Mouse (Mus musculus) limb, embryonic 15.5 days (tissue): ENCODE measurements around the gene Bri3. TPM values are rescaled to one million over a fixed set of nuclear protein-coding genes. Genes with fewer than 3 reads are reported as not detected.

Experiments used
- ATAC-seq: fragments of 200-750 bp; cut with Nextera tagmentation; 2 replicates; pipeline ENCODE4 v1.8.0; 2017; ENCODE audit warnings: low read depth, moderate TSS enrichment; ENCODE audit not compliant: insufficient number of reproducible peaks, low FRiP score, low TSS enrichment
- H3K27ac ChIP-seq: fragments of 300-500 bp; sonication (generic); 2 replicates; pipeline ENCODE4 v1.5.1; 2015; ENCODE audit warnings: moderate library complexity, mild to moderate bottlenecking, inconsistent platforms
- H3K27me3 ChIP-seq: fragments of 300-500 bp; sonication (generic); 2 replicates; pipeline ENCODE4 v1.6.1; 2015; ENCODE audit warnings: inconsistent platforms
- H3K36me3 ChIP-seq: fragments of 300-500 bp; sonication (generic); 2 replicates; pipeline ENCODE4 v1.6.1; 2015; ENCODE audit warnings: inconsistent platforms
- H3K4me1 ChIP-seq: fragments of 300-500 bp; sonication (generic); 2 replicates; pipeline ENCODE4 v1.6.1; 2015; ENCODE audit warnings: inconsistent platforms
- H3K4me2 ChIP-seq: fragments of 300-500 bp; sonication (generic); 2 replicates; pipeline ENCODE4 v1.6.1; 2015; ENCODE audit warnings: mild to moderate bottlenecking, inconsistent platforms
- H3K4me3 ChIP-seq: fragments of 300-500 bp; sonication (generic); 2 replicates; pipeline ENCODE4 v1.5.1; 2015; ENCODE audit warnings: mild to moderate bottlenecking, inconsistent platforms
- H3K9ac ChIP-seq: fragments of 300-500 bp; sonication (generic); 2 replicates; pipeline ENCODE4 v1.6.1; 2015; ENCODE audit warnings: inconsistent platforms
- H3K9me3 ChIP-seq: fragments of 300-500 bp; sonication (generic); 2 replicates; pipeline ENCODE4 v1.6.1; 2016; ENCODE audit warnings: inconsistent platforms
- WGBS: fragments of 180-500 bp; shearing (Covaris S2); methylation state at CpG from one replicate; pipeline ENCODE4 v1.1.7; 2015; 5-methylcytosine and 5-hydroxymethylcytosine counted together
- polyA plus RNA-seq: library from polyadenylated mRNA; unstranded; fragments of >200 nt; fragmentation: Nextera tagmentation; extraction: Ambion mirVana; gene quantifications from 2 replicates; pipeline ENCODE4 v1.2.1, GENCODE M21; 2015

Gene Bri3
- polyA plus RNA-seq, 1 experiment from 2014 or later, result 97.3 TPM

- ATAC-seq, result peak; percentile 28
- H3K4me3 ChIP-seq, result peak overlapping the region; percentile 90
- under 1% methylated on average over 39 of the region's 40 CpGs for WGBS
- no peaks in the 10 kb centered on the region for H3K9me3 ChIP-seq
- H3K36me3 ChIP-seq, result peaks cover 9% of the 10 kb centered on the region; the same call in 1 of the 2 replicates
- peak overlapping the region; percentile 93 for H3K27ac ChIP-seq
- peaks cover 49% of the 10 kb centered on the region for H3K4me1 ChIP-seq
- H3K9ac ChIP-seq, result peak overlapping the region; percentile 84
- no peaks in the 10 kb centered on the region for H3K27me3 ChIP-seq
- peak overlapping the region; percentile 77 for H3K4me2 ChIP-seq
These were observed 11.6 kb downstream of the Bri3 start for GRCm38 (mm10) chr5:144255632-144256540.

- no peaks in the 10 kb centered on the region for H3K27me3 ChIP-seq
- peak overlapping the region; percentile 93 for H3K27ac ChIP-seq
- H3K4me1 ChIP-seq, result peaks cover 55% of the 10 kb centered on the region
- no peaks in the 10 kb centered on the region for H3K9me3 ChIP-seq
- peak overlapping the region; percentile 77 for H3K4me2 ChIP-seq
- peak overlapping the region; percentile 84 for H3K9ac ChIP-seq
- 6% methylated on average over 7 of the region's 7 CpGs for WGBS
- peak overlapping the region; percentile 90 for H3K4me3 ChIP-seq
- ATAC-seq, result no peak
- H3K36me3 ChIP-seq, result peaks cover 11% of the 10 kb centered on the region; the same call in 1 of the 2 replicates
These were observed 12.3 kb downstream of the Bri3 start for GRCm38 (mm10) chr5:144256541-144256870.

- peak overlapping the region; percentile 90 for H3K4me3 ChIP-seq
- H3K9ac ChIP-seq, result peak overlapping the region; percentile 84; the same call in 1 of the 2 replicates
- H3K9me3 ChIP-seq, result no peaks in the 10 kb centered on the region
- H3K4me2 ChIP-seq, result peak overlapping the region; percentile 77
- H3K36me3 ChIP-seq, result peaks cover 12% of the 10 kb centered on the region; the same call in 1 of the 2 replicates
- no peak for ATAC-seq
- peak overlapping the region; percentile 93 for H3K27ac ChIP-seq
- H3K27me3 ChIP-seq, result no peaks in the 10 kb centered on the region
- H3K4me1 ChIP-seq, result peaks cover 57% of the 10 kb centered on the region
- 5% methylated on average over 1 of the region's 1 CpGs for WGBS
These were observed 12.7 kb downstream of the Bri3 start for GRCm38 (mm10) chr5:144256888-144257287.

- no peak overlapping the region for H3K9ac ChIP-seq
- peak overlapping the region; percentile 93 for H3K27ac ChIP-seq
These were observed 13.3 kb downstream of the Bri3 start for GRCm38 (mm10) chr5:144257451-144258110.

GRCm38 (mm10) chr5:144258131-144258611 is 13.9 kb downstream of the Bri3 start:
- 21% methylated on average over 14 of the region's 14 CpGs for WGBS
- H3K27ac ChIP-seq, result 0 out of 2 replicates have a peak overlapping the region, but pooled peaks have one; percentile 11
- no peak for ATAC-seq
- H3K9me3 ChIP-seq, result no peaks in the 10 kb centered on the region
- H3K4me3 ChIP-seq, result peak overlapping the region; percentile 14
- peaks cover 66% of the 10 kb centered on the region for H3K4me1 ChIP-seq
- peak overlapping the region; percentile 77 for H3K4me2 ChIP-seq
- peaks cover 13% of the 10 kb centered on the region; the same call in 1 of the 2 replicates for H3K36me3 ChIP-seq
- H3K27me3 ChIP-seq, result no peaks in the 10 kb centered on the region
- H3K9ac ChIP-seq, result no peak overlapping the region

More at GRCm38 (mm10) chr5:144257451-144258110, 13.3 kb downstream of the Bri3 start:
- Histone ChIP-seq H3K27me3 (no peaks in the 10 kb centered on the region), H3K4me2 (peak overlapping the region; percentile 77), H3K36me3 (peaks cover 13% of the 10 kb centered on the region; the same call in 1 of the 2 replicates), H3K9me3 (no peaks in the 10 kb centered on the region), H3K4me1 (peaks cover 61% of the 10 kb centered on the region), H3K4me3 (peak overlapping the region; percentile 90)
- no peak for ATAC-seq
- WGBS, result 67% methylated on average over 3 of the region's 3 CpGs

- Histone ChIP-seq H3K36me3 (peaks cover 13% of the 10 kb centered on the region; the same call in 1 of the 2 replicates), H3K27ac (peak overlapping the region; percentile 43; the same call in 1 of the 2 replicates), H3K4me1 (peaks cover 68% of the 10 kb centered on the region), H3K4me3 (peak overlapping the region; percentile 14; the same call in 1 of the 2 replicates), H3K4me2 (peak overlapping the region; percentile 77), H3K9ac (peak overlapping the region; percentile 10; the same call in 1 of the 2 replicates), H3K27me3 (no peaks in the 10 kb centered on the region), H3K9me3 (no peaks in the 10 kb centered on the region)
- 31% methylated on average over 2 of the region's 2 CpGs for WGBS
- no peak for ATAC-seq
These were observed 14.4 kb downstream of the Bri3 start for GRCm38 (mm10) chr5:144258687-144259086.

- Histone ChIP-seq H3K27me3 (no peaks in the 10 kb centered on the region), H3K4me1 (peaks cover 66% of the 10 kb centered on the region), H3K9me3 (no peaks in the 10 kb centered on the region), H3K36me3 (peaks cover 14% of the 10 kb centered on the region), H3K4me3 (no peak overlapping the region), H3K27ac (peak overlapping the region; percentile 43; the same call in 1 of the 2 replicates), H3K9ac (no peak overlapping the region), H3K4me2 (0 out of 2 replicates have a peak overlapping the region, but pooled peaks have one; percentile 77)
- no peak for ATAC-seq
- WGBS, result 65% methylated on average over 6 of the region's 6 CpGs
These were observed 15.0 kb downstream of the Bri3 start for GRCm38 (mm10) chr5:144259228-144259627.

GRCm38 (mm10) chr5:144260464-144260863 is 16.2 kb downstream of the Bri3 start:
- 78% methylated on average over 8 of the region's 8 CpGs for WGBS
- no peak overlapping the region for H3K9ac ChIP-seq
- ATAC-seq, result no peak
- no peak overlapping the region for H3K4me3 ChIP-seq
- no peak overlapping the region for H3K4me2 ChIP-seq
- no peak overlapping the region for H3K27ac ChIP-seq
- H3K36me3 ChIP-seq, result peaks cover 24% of the 10 kb centered on the region
- peaks cover 61% of the 10 kb centered on the region for H3K4me1 ChIP-seq
- no peaks in the 10 kb centered on the region for H3K9me3 ChIP-seq
- H3K27me3 ChIP-seq, result no peaks in the 10 kb centered on the region

- peaks cover 29% of the 10 kb centered on the region for H3K36me3 ChIP-seq
These were observed 17.1 kb downstream of the Bri3 start for GRCm38 (mm10) chr5:144261309-144261708.

GRCm38 (mm10) chr5:144261829-144262228 is 17.6 kb downstream of the Bri3 start:
- no peak overlapping the region for H3K9ac ChIP-seq
- H3K27ac ChIP-seq, result no peak overlapping the region
- H3K9me3 ChIP-seq, result no peaks in the 10 kb centered on the region
- no peak overlapping the region for H3K4me2 ChIP-seq
- H3K36me3 ChIP-seq, result peaks cover 34% of the 10 kb centered on the region
- H3K27me3 ChIP-seq, result no peaks in the 10 kb centered on the region
- peaks cover 53% of the 10 kb centered on the region for H3K4me1 ChIP-seq
- no peak for ATAC-seq
- 88% methylated on average over 5 of the region's 5 CpGs for WGBS
- H3K4me3 ChIP-seq, result no peak overlapping the region

More at GRCm38 (mm10) chr5:144261309-144261708, 17.1 kb downstream of the Bri3 start:
- H3K4me3 ChIP-seq, result no peak overlapping the region
- WGBS, result 86% methylated on average over 9 of the region's 9 CpGs
- H3K4me2 ChIP-seq, result no peak overlapping the region
- H3K27ac ChIP-seq, result no peak overlapping the region
- peaks cover 58% of the 10 kb centered on the region for H3K4me1 ChIP-seq
- no peak for ATAC-seq
- no peak overlapping the region for H3K9ac ChIP-seq
- H3K27me3 ChIP-seq, result no peaks in the 10 kb centered on the region
- no peaks in the 10 kb centered on the region for H3K9me3 ChIP-seq

- H3K36me3 ChIP-seq, result peaks cover 43% of the 10 kb centered on the region
- H3K27me3 ChIP-seq, result no peaks in the 10 kb centered on the region
- no peak overlapping the region for H3K4me3 ChIP-seq
- no peak overlapping the region for H3K4me2 ChIP-seq
- no peak overlapping the region for H3K9ac ChIP-seq
- ATAC-seq, result no peak
- H3K4me1 ChIP-seq, result peaks cover 40% of the 10 kb centered on the region
- H3K27ac ChIP-seq, result peak overlapping the region; percentile 50; the same call in 1 of the 2 replicates
- 65% methylated on average over 9 of the region's 9 CpGs for WGBS
- no peaks in the 10 kb centered on the region for H3K9me3 ChIP-seq
These were observed 18.8 kb downstream of the Bri3 start for GRCm38 (mm10) chr5:144263082-144263481.
